Mouse (Mus musculus) CD4-positive helper T cell, adult 2 months (primary cell): ENCODE data around the gene Fbxw5.

Experiments
- DNase-seq: peaks from one replicate; pipeline ENCODE4 v3.0.0-alpha.2; 2012; ENCODE audit warnings: low read depth, missing footprints, low spot score

Gene Fbxw5

GRCm38 (mm10) chr2:25500576-25501405 is at the start of gene Fbxw5:
Fbxw5 (plus strand) TSS chr2:25500750.
- peak; percentile 97 for DNase-seq

DNA sequence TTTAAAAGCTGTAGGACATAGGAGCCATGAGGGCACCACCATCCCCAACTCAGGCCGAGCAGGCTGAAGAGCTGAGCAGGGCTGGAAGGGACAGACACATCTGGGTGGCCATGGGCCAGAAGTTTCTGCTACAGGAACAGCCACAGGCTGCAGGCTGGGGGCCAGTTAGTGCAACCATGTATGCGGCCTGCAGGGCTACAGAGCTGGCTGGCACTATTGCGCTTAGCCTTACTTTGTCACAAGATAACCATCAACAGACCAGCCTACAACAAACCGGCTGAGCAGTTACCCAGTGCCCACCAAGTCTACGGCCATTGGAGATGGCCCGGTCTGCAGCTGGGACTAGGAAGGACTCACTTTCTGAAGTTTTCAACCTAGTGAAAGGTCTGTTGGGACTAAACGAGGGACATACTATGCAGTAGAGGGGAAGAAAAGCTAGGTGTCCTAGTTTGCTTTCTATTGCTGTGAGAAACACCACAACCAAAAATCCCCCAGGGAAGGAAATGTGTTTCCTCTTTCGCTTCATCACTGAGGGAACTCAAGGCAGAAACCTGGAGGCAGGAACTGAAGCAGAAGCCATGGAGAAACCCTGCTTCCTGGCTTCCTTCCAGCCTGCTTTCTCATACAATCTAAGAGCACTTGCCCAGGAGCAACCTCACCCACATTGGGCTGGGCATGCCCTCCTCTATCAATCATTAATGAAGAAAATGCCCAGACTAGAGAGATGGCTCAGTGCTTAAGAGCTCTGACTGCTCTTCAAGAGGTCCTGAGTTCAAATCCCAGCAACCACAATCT is 49.5 kb upstream of the Fbxw5 start:
- no peak for DNase-seq

DNA sequence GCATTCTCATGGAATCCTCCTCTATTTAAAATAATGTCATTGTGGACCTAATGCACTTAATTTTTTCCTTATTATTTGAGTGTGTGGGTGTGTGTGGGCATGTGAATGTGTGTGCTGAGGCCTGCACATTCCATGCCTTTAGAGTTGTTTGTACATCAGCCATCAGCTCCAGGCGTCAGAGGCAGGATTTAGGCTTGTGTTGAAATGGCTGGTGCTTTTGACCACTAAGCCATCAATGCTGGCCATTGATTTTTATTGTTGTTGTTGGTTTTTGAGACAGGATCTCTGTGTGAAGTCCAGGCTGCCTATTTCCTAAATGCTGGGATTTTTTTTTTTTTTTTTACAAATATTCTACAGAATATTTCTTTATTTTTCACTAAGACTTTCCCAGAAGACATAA is 47.6 kb upstream of the Fbxw5 start:
- no peak for DNase-seq

DNA sequence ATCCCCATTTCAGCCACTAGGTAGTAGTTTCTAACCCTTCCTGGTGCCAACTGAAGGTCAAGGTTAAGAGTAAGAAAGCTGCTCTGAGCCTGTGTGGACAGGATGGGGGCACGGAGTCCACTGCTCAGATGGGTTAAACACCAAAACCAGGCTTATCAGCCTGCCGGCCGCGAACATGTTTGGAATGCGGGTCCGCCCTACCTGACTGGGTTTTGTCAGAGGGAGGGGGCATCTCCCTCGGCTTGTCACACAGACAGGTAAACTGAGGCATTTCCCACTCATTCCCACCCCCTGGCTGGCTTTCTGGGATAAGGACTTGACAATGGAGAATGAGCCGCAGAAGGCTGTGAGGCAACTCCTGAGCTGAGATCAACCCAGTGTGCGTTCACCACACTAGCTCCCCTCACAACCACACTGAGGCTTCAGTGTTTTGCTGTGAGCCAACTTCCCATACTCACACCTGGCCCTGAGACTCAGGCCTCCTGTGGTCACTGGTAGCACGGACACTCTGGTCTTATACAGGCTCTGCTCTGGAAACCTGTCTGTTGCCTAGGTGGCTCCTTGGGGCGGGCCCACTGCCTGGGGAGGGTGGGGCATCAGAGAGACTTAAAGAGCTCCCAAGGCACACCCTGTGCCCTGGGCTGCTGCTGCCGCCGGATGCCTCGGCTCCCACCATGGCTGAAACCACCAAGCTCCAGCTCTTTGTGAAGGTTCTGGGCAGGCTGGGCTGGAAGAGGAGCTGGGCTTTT is 44.2 kb upstream of the Fbxw5 start, which contains the start of gene Clic3:
TSS of gene Clic3 (plus strand) at position 634 of the 749 bp plus-strand sequence.
- DNase-seq, result no peak

DNA sequence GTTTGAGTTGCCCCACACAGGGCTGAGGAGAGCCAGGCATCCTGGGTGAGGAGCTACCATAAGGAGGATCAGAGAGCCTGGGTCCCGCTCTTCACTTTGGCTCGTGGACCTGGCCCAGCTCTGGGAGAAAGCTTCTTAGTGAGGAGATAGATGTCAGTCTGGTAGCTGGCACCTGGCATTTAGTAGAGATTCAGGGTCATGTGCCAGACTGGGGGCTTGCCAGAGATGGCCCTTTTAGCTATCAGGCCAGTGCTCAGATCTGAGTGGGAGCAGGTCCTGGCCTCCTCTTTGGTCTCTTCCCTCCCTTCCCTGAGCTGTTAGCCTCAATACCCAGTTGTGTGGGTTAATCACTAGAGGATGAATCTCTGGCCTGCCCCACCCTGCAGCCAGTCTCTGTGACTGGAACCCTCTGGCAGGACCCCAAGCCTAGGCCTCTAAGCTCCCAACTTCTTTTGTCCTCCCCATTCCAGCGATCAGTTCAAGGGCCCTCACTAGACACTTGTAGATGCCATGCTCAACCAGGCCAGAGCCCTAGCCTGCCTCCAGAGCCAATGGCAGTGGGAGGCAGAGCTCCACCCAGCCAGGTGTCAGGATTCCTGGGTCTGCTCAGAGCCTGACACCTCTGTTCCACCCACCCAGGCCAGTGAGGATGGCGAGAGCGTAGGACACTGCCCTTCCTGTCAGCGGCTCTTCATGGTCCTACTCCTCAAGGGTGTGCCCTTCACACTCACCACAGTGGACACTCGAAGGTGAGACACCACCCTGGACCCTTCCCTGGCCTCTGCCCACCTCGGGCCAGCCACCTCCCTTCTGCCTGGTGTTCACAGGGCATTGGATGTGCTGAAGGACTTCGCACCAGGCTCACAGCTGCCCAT is 43.3 kb upstream of the Fbxw5 start:
- DNase-seq, result no peak

DNA sequence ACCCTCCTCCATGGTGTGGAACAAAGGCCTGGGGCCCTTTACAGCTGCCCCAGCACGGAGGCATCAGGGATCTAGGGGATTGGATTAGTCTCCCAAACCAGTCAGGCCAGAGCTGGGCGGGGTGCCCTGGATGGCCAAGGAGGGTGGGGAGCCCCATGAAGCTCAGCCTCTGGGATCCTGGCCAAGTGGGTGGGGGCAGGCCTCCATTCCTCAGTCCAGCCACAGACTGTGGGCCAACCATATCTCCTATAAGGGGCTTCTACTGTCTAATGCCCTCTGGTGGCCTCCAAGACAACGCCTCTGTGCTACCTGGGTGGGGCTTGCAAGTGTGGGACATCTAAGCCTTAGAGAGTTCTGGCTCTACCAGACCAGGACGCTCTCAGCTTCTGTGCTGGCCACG is 41.6 kb upstream of the Fbxw5 start:
- DNase-seq, result no peak

GRCm38 (mm10) chr2:25460135-25460534 is 40.4 kb upstream of the Fbxw5 start:
- no peak for DNase-seq

- DNase-seq, result peak; percentile 99
Measured at GRCm38 (mm10) chr2:25460551-25461309, 39.8 kb upstream of the Fbxw5 start, which contains the start of gene Paxx. Paxx (minus strand) TSS chr2:25461094.

GRCm38 (mm10) chr2:25461407-25461806 is 39.1 kb upstream of the Fbxw5 start:
- no peak for DNase-seq

GRCm38 (mm10) chr2:25463630-25464029 is 36.9 kb upstream of the Fbxw5 start:
- DNase-seq, result no peak

GRCm38 (mm10) chr2:25465256-25465655 is 35.3 kb upstream of the Fbxw5 start:
- no peak for DNase-seq

DNA sequence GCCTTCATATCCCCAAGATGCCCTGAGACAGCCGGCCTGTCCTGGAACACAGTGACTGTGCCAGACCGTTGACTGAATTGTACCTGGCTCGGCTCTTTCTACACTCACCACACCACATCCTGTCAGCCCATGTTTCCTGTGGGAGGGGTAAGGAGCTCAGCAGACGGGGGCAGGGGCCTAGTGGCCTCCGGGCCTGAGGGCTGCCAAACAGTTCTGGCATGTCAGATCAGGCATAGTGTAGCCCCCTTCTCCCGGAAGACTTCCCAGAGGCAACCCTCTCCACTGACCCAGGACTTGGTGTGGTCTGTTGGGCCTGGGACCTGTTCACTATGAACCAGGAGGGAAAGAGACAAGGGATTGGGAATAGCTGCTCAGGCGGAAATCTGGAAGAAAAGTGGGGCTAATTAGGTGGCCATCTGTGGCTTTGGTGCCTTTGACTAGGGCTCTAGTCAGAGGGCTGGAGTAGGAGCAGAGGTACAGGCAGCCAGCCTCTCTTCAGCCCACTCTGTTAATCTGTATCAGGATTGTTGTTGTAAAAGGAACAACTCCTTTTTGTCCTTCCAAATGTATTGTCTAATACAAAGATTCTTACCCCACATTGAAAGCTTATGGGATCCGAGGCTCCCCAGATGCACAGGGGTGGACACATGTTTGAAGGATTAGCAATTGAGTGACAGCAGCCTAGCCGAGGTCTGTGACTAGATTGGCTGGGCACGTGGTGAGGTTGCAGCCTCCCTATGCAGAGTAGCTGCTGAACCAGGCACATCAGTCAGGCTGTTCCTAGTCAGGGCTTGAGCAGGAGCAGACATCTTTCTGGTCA is 34.5 kb upstream of the Fbxw5 start:
- DNase-seq, result peak; percentile 84

DNA sequence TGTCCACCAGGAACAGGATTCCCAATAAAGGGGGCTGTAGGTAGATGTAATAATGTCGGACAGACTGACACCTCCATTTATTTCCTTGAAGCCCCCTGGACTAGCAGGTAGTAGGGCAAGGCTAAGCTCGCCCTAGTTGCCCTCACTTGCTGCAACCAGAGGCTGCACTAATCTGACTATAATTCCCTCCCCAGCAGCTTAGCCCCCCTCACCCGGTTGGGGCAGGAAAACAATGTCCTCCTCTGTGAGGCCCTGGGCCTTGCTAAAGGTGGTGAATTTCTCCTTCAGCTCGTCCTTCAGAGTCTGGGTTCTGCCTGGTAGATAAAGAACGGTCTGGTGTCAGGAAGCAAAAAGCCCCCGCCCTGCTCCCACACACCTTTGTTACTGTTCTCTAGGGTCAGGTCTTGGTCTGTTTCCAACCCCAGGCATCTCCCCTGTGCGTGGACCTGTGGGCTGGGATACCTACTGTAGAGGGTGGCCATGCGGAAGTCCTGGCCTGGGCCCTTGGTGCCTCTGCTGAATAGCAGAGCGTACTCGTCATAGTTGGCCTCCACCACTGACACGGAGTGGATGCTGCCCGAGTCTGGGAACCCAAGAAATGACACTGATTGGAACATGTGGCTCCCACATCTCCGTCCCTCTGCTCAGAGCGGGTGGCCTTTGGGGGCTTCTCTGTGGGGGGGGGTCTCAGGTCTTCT is 32.8 kb upstream of the Fbxw5 start:
- DNase-seq, result no peak

DNA sequence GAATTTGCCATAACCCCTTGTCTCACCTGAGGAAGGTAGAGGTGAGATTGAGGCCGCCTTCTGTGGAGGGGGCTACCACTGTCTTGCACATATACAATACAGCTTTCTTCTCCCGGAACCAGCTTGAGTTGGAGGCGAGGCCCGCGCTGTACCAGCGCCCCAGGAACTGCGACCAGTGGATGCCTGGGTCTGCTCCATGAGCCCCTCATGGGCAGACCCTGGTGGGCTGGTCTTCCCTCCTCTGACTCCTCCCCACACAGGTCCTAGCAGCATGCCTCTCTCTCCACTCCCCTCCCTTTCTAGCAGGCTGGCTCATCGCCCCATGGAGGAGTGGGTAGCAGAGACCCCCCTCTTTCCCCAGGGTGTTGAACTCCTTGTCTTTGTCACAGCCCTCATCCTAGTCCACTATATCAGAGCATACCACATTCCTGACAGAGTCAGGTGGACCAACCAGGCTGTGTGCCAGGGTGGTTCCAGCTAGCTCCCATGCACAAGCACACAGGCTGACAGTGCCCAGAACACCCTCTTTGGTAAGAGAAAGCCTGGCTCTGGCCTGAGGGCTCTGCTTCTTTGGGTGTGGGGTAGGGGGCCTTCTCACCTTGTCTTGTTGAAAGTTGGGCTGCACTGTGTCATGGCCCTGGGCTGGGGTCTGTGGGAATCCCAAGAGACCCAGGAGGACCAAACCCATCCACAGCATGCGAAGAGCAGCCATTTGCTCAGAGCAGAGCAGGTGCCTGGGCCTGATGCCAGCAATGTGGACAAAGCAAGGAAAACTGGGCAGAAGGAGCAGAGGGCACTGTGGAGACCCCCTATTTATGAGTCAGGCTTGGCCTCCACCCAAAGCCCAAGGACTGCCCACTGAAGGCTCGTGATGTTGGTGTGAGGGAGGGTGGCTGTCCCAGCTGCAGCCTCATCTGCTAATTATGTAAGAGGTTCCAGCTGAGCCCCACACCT is 31.3 kb upstream of the Fbxw5 start:
- no peak for DNase-seq

- no peak for DNase-seq
Measured at GRCm38 (mm10) chr2:25469969-25470368, 30.6 kb upstream of the Fbxw5 start, which contains the start of gene Ptgds. Ptgds (minus strand) TSS chr2:25470046.

- no peak for DNase-seq
Measured at GRCm38 (mm10) chr2:25472550-25472949, 28.0 kb upstream of the Fbxw5 start.

- no peak for DNase-seq
Measured at GRCm38 (mm10) chr2:25477541-25477940, 23.0 kb upstream of the Fbxw5 start.
